Mouse (Mus musculus) kidney, adult 2 months (tissue): ENCODE measurements at regions not wholly inside any gene's neighbourhood (a gene's known extent, or its start where the extent isn't known, plus 50 kb on each side); places are given as distances from the start of the nearest gene placed in this dataset.

Source experiments
- CTCF ChIP-seq: fragments of 200-500 bp; conservative IDR thresholded peaks from 2 replicates; pipeline ENCODE4 v1.5.1; 2011; ENCODE audit warnings: low read depth, mild to moderate bottlenecking, control low read depth, low read length, moderate library complexity, mixed read lengths; ENCODE audit not compliant: insufficient read depth, insufficient read length
- POLR2A ChIP-seq: fragments of 200-500 bp; IDR thresholded peaks from one replicate; pipeline ENCODE4 v1.6.1; 2011; ENCODE audit warnings: low read depth, low read length, control low read depth

DNA sequence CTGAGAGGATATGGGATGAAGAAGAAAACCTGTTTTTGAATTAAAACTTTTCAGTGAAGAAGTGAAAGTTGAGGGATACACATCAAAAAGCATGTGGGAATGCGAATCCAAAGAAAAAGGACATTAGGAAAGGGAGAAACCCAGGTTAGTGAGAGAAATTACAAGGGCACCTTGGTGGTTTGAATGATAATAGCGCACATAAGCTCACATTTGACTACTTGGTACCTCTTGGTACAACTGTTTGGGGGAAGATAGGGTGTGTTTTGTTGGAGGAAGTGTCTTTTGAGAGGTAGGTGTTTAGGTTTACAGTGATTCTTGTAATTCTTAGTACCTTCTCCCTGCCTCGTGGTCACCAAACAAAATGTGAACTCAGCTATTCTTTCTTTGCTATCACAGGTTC, 560.8 kb downstream of the Grxcr1 start:
- TF ChIP-seq CTCF (no peak), POLR2A (no peak)
